Mouse (Mus musculus) right cerebral cortex, postnatal 36 days (tissue): ENCODE measurements around the gene Pid1.
A peak's percentile ranks its signal among the peaks of the same experiment; 100 is the strongest.

ENCODE experiments used
- DNase-seq, 2 experiments: peaks; one replicate each; pipeline ENCODE4 v3.0.0; 2022; ENCODE audit warnings: low spot score in 2 of 2, mixed read lengths in 1 of 2

Pid1 gene

GRCm38 (mm10) chr1:84186756-84187437 lies 177.1 kb downstream of the Pid1 start:
- DNase-seq: no peak

GRCm38 (mm10) chr1:84177696-84178095 lies 186.3 kb downstream of the Pid1 start:
- DNase-seq: no peak

GRCm38 (mm10) chr1:84177033-84177432 lies 186.9 kb downstream of the Pid1 start:
- DNase-seq: no peak

GRCm38 (mm10) chr1:84172941-84173340 lies 191.0 kb downstream of the Pid1 start:
- DNase-seq: no peak

GRCm38 (mm10) chr1:84157790-84158189 lies 206.2 kb downstream of the Pid1 start:
- no peak for DNase-seq

GRCm38 (mm10) chr1:84155585-84155930 lies 208.4 kb downstream of the Pid1 start:
- DNase-seq: no peak

GRCm38 (mm10) chr1:84154725-84155584 lies 209.0 kb downstream of the Pid1 start:
- DNase-seq: no peak

GRCm38 (mm10) chr1:84153943-84154342 lies 210.0 kb downstream of the Pid1 start:
- no peak for DNase-seq

- DNase-seq: no peak
These were observed 222.4 kb downstream of the Pid1 start for GRCm38 (mm10) chr1:84141561-84141960.

GRCm38 (mm10) chr1:84132451-84132850 lies 231.5 kb downstream of the Pid1 start:
- no peak for DNase-seq

GRCm38 (mm10) chr1:84131799-84132198 lies 232.2 kb downstream of the Pid1 start:
- no peak for DNase-seq

GRCm38 (mm10) chr1:84128510-84128909 lies 235.5 kb downstream of the Pid1 start:
- peak; percentile 12 to 18 for DNase-seq

GRCm38 (mm10) chr1:84119306-84119705 lies 244.7 kb downstream of the Pid1 start:
- DNase-seq: no peak

GRCm38 (mm10) chr1:84106756-84107155 lies 257.2 kb downstream of the Pid1 start:
- DNase-seq: no peak

GRCm38 (mm10) chr1:84102052-84102451 lies 261.9 kb downstream of the Pid1 start:
- DNase-seq: no peak

GRCm38 (mm10) chr1:84097398-84097797 lies 266.6 kb downstream of the Pid1 start:
- DNase-seq: no peak

GRCm38 (mm10) chr1:84093291-84093690 lies 270.7 kb downstream of the Pid1 start:
- DNase-seq: no peak

GRCm38 (mm10) chr1:84089664-84090063 lies 274.3 kb downstream of the Pid1 start:
- no peak for DNase-seq

GRCm38 (mm10) chr1:84087957-84088356 lies 276.0 kb downstream of the Pid1 start:
- no peak for DNase-seq

GRCm38 (mm10) chr1:84087325-84087724 lies 276.7 kb downstream of the Pid1 start:
- DNase-seq: no peak

GRCm38 (mm10) chr1:84086486-84086885 lies 277.5 kb downstream of the Pid1 start:
- no peak for DNase-seq

GRCm38 (mm10) chr1:84085361-84085760 lies 278.6 kb downstream of the Pid1 start:
- no peak for DNase-seq

GRCm38 (mm10) chr1:84079566-84079965 lies 284.4 kb downstream of the Pid1 start:
- DNase-seq: no peak
